Comparison of ENCODE assay signal across 13 mouse cellular contexts in genomic region chr13:113489951-113490822, GRCm38 (mm10).
DNase-seq lines count a peak whose midpoint lies in the region; ATAC-seq and TF ChIP-seq lines count a peak whose summit lies in the region.
"Had no signal": no experiment of that assay in that cellular context is flagged by ENCODE, and none has a peak within 500 bp of the region (broad histone marks: within the 10 kb centered on the region; RNA-seq: fewer than 3 reads in every experiment).

No protein-coding gene starts in this region.

- H3K4me3 ChIP-seq in heart, postnatal 0 days (ENCODE audit: low read depth, low read length), result no peak overlapping the region
- no peak overlapping the region for H3K4me3 ChIP-seq in heart, embryonic 11.5 days (ENCODE audit: low read depth, low read length)
- H3K4me3 ChIP-seq in hindbrain, embryonic 11.5 days (ENCODE audit: low read depth, low read length), result no peak overlapping the region
- H3K4me3 ChIP-seq: erythroblast, embryonic 14.5 days; kidney, embryonic 15.5 days had no signal

- H3K4me1 ChIP-seq in heart, postnatal 0 days (ENCODE audit: control insufficient read depth, insufficient read depth), result 0 out of 2 replicates have a peak, but pooled peaks cover 3% of the 10 kb centered on the region
- H3K4me1 ChIP-seq in heart, embryonic 11.5 days (ENCODE audit: control insufficient read depth, insufficient read depth, low read length), result no peaks in the 10 kb centered on the region
- no peaks in the 10 kb centered on the region for H3K4me1 ChIP-seq in hindbrain, embryonic 11.5 days (replicated peaks; ENCODE audit: control insufficient read depth, insufficient read depth, low read length)

- intact Hi-C loops in left cerebral cortex, postnatal 14 days (cut with DNase I), result loop anchor here (5.0 kb wide), 1 partner anchor 127 kb away; the partner anchor contains the start of gene Snx18

- peak overlapping the region; percentile 14; the same call in 1 of the 2 replicates for H3K27ac ChIP-seq in heart, postnatal 0 days (ENCODE audit: low read depth)
- no peak overlapping the region for H3K27ac ChIP-seq in heart, embryonic 11.5 days (ENCODE audit: low read depth, low read length)
- no peak overlapping the region for H3K27ac ChIP-seq in hindbrain, embryonic 11.5 days (ENCODE audit: low read depth, low read length)
- H3K27ac ChIP-seq: hindbrain, postnatal 0 days; kidney, embryonic 15.5 days had no signal

- no peaks in the 10 kb centered on the region for H3K27me3 ChIP-seq in heart, postnatal 0 days (ENCODE audit: control insufficient read depth, insufficient read depth, low read length)
- no peaks in the 10 kb centered on the region for H3K27me3 ChIP-seq in heart, embryonic 11.5 days (ENCODE audit: control insufficient read depth, insufficient read depth, low read length)
- no peaks in the 10 kb centered on the region for H3K27me3 ChIP-seq in hindbrain, embryonic 11.5 days (ENCODE audit: control insufficient read depth, insufficient read depth, low read length)
- H3K27me3 ChIP-seq: kidney, embryonic 15.5 days had no signal

- no peak overlapping the region for H3K9ac ChIP-seq in heart, postnatal 0 days (replicated peaks; ENCODE audit: low read depth, low read length)
- H3K9ac ChIP-seq in heart, embryonic 11.5 days (ENCODE audit: low read depth, low read length), result no peak overlapping the region
- no peak overlapping the region for H3K9ac ChIP-seq in hindbrain, embryonic 11.5 days (ENCODE audit: low read depth, low read length)
- H3K9ac ChIP-seq: kidney, embryonic 15.5 days had no signal

- DNase-seq in heart, postnatal 0 days (ENCODE audit: low spot score), result peak; percentile 21
- DNase-seq in 3T3-L1 (ENCODE audit: low read depth, low spot score), result peak; percentile 69
- peak; percentile 22 for DNase-seq in Muller cell, postnatal 12 days (ENCODE audit: inconsistent ontology term)
- peak; percentile 34 for DNase-seq in lung, postnatal 36 days
- DNase-seq in hindbrain, embryonic 11.5 days (ENCODE audit: low spot score), result no peak
- no peak for DNase-seq in left cerebral cortex, postnatal 14 days (ENCODE audit: low spot score in 2 of 2)
- DNase-seq: adrenal gland, postnatal 36 days; cerebellum, adult 11-12 months; thymus, postnatal 4 days had no signal

- no peak overlapping the region for H3K4me2 ChIP-seq in heart, postnatal 0 days (ENCODE audit: low read depth, low read length)
- H3K4me2 ChIP-seq in heart, embryonic 11.5 days, result no peak overlapping the region
- no peak overlapping the region for H3K4me2 ChIP-seq in hindbrain, embryonic 11.5 days (replicated peaks; ENCODE audit: low read depth, low read length)
- H3K4me2 ChIP-seq: kidney, embryonic 15.5 days had no signal

- no peak for ATAC-seq in heart, postnatal 0 days (ENCODE audit: insufficient read depth, low read depth)
- ATAC-seq in heart, embryonic 11.5 days (replicated peaks; ENCODE audit: insufficient number of reproducible peaks, low FRiP score, low TSS enrichment), result no peak
- ATAC-seq in hindbrain, embryonic 11.5 days (ENCODE audit: low FRiP score), result no peak
- ATAC-seq: hindbrain, postnatal 0 days had no signal

- 57% methylated on average over 6 of the region's 6 CpGs for whole genome bisulfite sequencing in heart, postnatal 0 days
- 68% methylated on average over 6 of the region's 6 CpGs for WGBS in heart, embryonic 11.5 days (ENCODE audit: insufficient replicate concordance)
- 84% methylated on average over 6 of the region's 6 CpGs for WGBS in hindbrain, embryonic 11.5 days

- TF ChIP-seq EP300 in heart, postnatal 0 days (IDR thresholded peaks at IDR 0.05; ENCODE audit: low read depth), result no peak

- no peak for TF ChIP-seq CTCF in heart, postnatal 0 days (IDR thresholded peaks at IDR 0.05; ENCODE audit: low read depth)

- H3K36me3 ChIP-seq in heart, postnatal 0 days (replicated peaks; ENCODE audit: control insufficient read depth, insufficient read depth, low read length), result no peaks in the 10 kb centered on the region
- H3K36me3 ChIP-seq in heart, embryonic 11.5 days (ENCODE audit: control insufficient read depth, insufficient read depth, low read length), result no peaks in the 10 kb centered on the region
- H3K36me3 ChIP-seq in hindbrain, embryonic 11.5 days (ENCODE audit: control insufficient read depth, insufficient read depth, low read length), result no peaks in the 10 kb centered on the region
- H3K36me3 ChIP-seq: kidney, embryonic 15.5 days had no signal

- 0 out of 2 replicates have a peak, but pooled peaks cover 8% of the 10 kb centered on the region for H3K9me3 ChIP-seq in heart, postnatal 0 days (replicated peaks; ENCODE audit: control insufficient read depth, low read length)
- H3K9me3 ChIP-seq in heart, embryonic 11.5 days (replicated peaks; ENCODE audit: control insufficient read depth, low read length), result peaks cover 6% of the 10 kb centered on the region
- H3K9me3 ChIP-seq in hindbrain, embryonic 11.5 days (ENCODE audit: control insufficient read depth, low read length), result no peaks in the 10 kb centered on the region

Comparison
In these comparisons a context has a peak if more than half of its experiments do, and no peak if none do; other contexts are left out.
1. DNase-seq: peak in heart, postnatal 0 days (single experiment), 3T3-L1 (single experiment), Muller cell, postnatal 12 days (single experiment) and lung, postnatal 36 days (single experiment); none in hindbrain, embryonic 11.5 days (single experiment) and left cerebral cortex, postnatal 14 days (0 of 2).